Mouse (Mus musculus) hindbrain, postnatal 0 days (tissue): ENCODE measurements around the gene D630036H23Rik. TPM values are rescaled to one million over a fixed set of nuclear protein-coding genes. Genes with fewer than 3 reads are reported as not detected.

Experiments
- ATAC-seq: fragments of 200-750 bp; cut with Nextera tagmentation; 2 replicates; pipeline ENCODE4 v1.8.0; 2017; ENCODE audit warnings: mild to moderate bottlenecking, moderate TSS enrichment, moderate library complexity
- DNase-seq: peaks from one replicate; pipeline ENCODE4 v3.0.0-alpha.2; 2015; ENCODE audit warnings: low spot score
- H3K27ac ChIP-seq: fragments of 300-500 bp; sonication (generic); 2 replicates; pipeline ENCODE4 v1.5.1; 2014; ENCODE audit warnings: mild to moderate bottlenecking
- H3K27me3 ChIP-seq: fragments of 300-500 bp; sonication (generic); 2 replicates; pipeline ENCODE4 v1.6.1; 2014; ENCODE audit warnings: low read length, mixed read lengths; ENCODE audit not compliant: insufficient read depth
- H3K36me3 ChIP-seq: fragments of 300-500 bp; sonication (generic); 2 replicates; pipeline ENCODE4 v1.6.1; 2014; ENCODE audit warnings: low read length, mixed read lengths; ENCODE audit not compliant: insufficient read depth
- H3K4me1 ChIP-seq: fragments of 300-500 bp; sonication (generic); 2 replicates; pipeline ENCODE4 v1.6.1; 2014; ENCODE audit warnings: antibody characterized with exemption, low read length, mixed read lengths; ENCODE audit not compliant: insufficient read depth
- H3K4me2 ChIP-seq: fragments of 300-500 bp; sonication (generic); 2 replicates; pipeline ENCODE4 v1.6.1; 2014; ENCODE audit warnings: low read depth, mild to moderate bottlenecking, low read length, moderate library complexity, mixed read lengths
- H3K4me3 ChIP-seq: fragments of 300-500 bp; sonication (generic); 2 replicates; pipeline ENCODE4 v1.5.1; 2014; ENCODE audit warnings: low read length
- H3K9ac ChIP-seq: fragments of 300-500 bp; sonication (generic); replicated peaks from 2 replicates; pipeline ENCODE4 v1.6.1; 2014; ENCODE audit warnings: mild to moderate bottlenecking, low read length, moderate library complexity, mixed read lengths
- H3K9me3 ChIP-seq: fragments of 300-500 bp; sonication (generic); 2 replicates; pipeline ENCODE4 v1.6.1; 2016; ENCODE audit warnings: low read length, mixed read lengths
- CTCF ChIP-seq: IDR thresholded peaks from 2 replicates; pipeline ENCODE4 v1.5.1; 2016; ENCODE audit warnings: antibody characterized with exemption, control low read depth, low read depth
- WGBS: fragments of 180-500 bp; shearing (Covaris S2); extraction: QIAGEN DNeasy Blood & Tissue Kit; methylation state at CpG from one replicate; pipeline ENCODE4 v1.1.7; 2014; 5-methylcytosine and 5-hydroxymethylcytosine counted together
- polyA plus RNA-seq: library from polyadenylated mRNA; unstranded; fragments of >200 nt; fragmentation: Nextera tagmentation; extraction: Ambion mirVana; gene quantifications from 2 replicates; pipeline ENCODE4 v1.2.1, GENCODE M21; 2015
- total RNA-seq: library from RNA; depleted of rRNA; stranded (reverse); fragments of >200 nt; gene quantifications from 2 replicates; pipeline ENCODE4 v1.2.3, GENCODE M21; 2014; rRNA removed

The D630036H23Rik gene
- total RNA-seq: 1.8 and 5.2 TPM in 2 replicates
- 2.7 and 2.9 TPM in 2 replicates for polyA plus RNA-seq

DNA sequence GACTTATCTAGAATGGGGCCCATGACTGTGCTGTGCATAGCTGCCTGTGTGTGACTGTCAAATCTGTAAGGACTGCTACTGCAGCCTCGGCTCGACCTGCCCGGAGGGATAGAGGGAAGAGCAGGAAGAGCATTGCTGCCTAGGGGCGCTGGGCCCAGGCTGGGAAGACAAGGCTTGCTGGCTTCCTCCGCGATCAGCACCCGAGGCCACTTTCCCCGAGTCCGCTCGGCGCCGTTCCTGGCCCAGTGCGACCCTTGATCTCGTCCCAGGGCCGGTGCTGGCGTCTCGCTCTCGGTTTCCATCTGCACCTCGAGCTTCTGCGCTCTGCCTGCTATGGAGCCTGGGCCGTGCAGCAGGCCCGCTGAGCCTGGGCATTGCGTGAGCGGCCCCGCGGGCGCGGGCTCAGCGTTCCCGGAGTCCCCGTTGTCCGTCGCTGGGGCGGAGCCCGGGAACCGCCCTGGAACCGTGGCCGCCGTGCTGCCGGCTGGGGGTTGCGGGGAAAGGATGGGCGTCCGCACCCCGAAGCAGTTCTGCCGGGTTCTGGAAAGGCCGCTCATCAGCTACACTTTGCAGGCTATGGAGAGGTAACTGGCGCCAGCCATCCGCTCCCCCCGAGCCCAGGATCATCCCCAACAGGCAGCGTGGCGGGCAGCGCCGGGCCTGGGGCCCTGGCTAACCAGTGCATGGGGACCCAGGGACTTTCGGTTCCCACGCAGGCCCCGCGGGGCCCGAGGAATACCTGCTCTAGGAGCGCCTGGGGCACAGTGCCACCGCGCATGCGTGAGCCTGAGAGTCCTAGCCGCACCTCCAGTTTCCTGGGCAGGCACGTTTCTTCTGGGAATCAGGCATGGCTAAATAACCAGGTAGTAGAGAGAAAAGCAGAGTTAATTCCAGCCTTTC lies at the start of gene D630036H23Rik, which contains the start of gene Ispd:
Gene D630036H23Rik, minus strand, starts transcription at position 741 of the 900 bp plus-strand sequence.
Gene Ispd, plus strand, starts transcription at position 10 of the 900 bp plus-strand sequence.
- Histone ChIP-seq H3K27me3 (no peaks in the 10 kb centered on the region), H3K4me1 (peaks cover 10% of the 10 kb centered on the region; the same call in 1 of the 2 replicates), H3K27ac (peak within 1 kb of the TSS; percentile 99), H3K36me3 (no peaks in the 10 kb centered on the region), H3K9me3 (no peaks in the 10 kb centered on the region), H3K4me2 (peak within 1 kb of the TSS; percentile 83), H3K4me3 (peak within 1 kb of the TSS; percentile 59), H3K9ac (peak within 1 kb of the TSS; percentile 97)
- under 1% methylated on average over 64 of the region's 64 CpGs for WGBS
- DNase-seq (peak; percentile 91), ATAC-seq (peak; percentile 95)
- TF ChIP-seq CTCF: peak; percentile 37; the same call in 1 of the 2 replicates

DNA sequence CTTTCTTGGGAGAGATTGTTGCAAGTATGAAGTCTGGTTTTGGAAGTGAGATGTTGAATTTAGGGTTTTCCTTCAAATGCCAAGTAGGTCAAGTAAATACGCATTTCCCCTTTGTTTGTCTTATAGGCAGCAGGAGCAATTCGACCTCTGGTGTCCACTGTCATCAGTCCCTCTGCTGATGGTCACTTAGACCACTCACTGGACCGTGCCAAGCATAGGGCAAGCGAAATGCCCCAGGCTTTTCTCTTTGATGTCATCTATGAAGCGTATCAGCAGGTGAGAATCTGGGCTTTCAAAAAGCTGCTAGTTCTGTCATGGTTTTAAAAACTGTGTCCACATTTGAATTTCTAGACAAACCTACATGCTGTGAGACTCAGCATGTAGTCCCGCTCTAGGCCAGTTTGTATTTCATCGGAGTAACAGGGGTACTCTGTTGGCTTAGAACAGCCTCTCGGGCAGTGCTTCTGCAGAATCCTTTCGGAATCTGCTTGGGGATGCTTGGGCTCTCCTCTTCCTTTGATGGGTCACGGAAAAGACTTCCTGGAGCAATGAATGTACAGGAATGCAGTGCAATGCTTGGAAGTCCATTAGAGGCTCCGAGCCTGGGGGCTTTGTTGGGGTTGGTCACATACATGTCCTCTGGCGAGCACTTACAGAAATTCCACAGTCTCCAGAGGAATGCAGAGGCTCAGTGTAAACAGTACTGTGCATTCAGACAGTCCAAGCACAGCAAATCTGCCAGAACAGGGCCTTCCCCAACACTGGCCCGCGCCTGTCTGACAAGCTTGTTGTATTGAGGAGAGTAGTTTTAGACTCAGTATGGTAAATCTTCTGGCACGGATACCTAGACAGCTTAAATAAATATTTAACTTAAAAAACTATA lies 44.4 kb upstream of the D630036H23Rik start:
- no peak overlapping the region for H3K27ac ChIP-seq
- TF ChIP-seq CTCF: no peak
- peak; percentile 3 for DNase-seq
- no peaks in the 10 kb centered on the region for H3K27me3 ChIP-seq
- no peaks in the 10 kb centered on the region for H3K9me3 ChIP-seq
- no peak overlapping the region for H3K4me2 ChIP-seq
- H3K4me3 ChIP-seq: no peak overlapping the region
- peak; percentile 51 for ATAC-seq
- H3K9ac ChIP-seq: no peak overlapping the region
- H3K36me3 ChIP-seq: no peaks in the 10 kb centered on the region
- H3K4me1 ChIP-seq: no peaks in the 10 kb centered on the region
- WGBS: 52% methylated on average over 15 of the region's 15 CpGs

DNA sequence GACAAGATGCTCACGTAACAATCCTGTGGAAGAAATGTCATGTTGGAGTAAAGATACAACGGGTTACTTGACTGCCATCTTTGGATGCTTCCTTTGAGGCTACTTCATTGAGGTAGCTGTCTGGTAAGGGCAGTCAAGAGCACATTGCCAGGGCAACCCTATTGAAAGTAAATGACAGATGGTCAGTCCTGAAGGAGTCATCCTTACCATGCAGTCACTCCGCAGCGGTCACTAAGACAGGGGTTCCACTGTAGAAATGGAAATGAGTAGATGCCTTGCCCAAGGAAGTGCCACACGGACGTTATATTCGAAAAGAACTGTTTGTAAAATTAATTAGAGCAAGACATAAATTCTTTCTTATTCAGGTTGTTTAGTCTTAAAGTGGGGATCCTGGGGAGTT lies 43.3 kb upstream of the D630036H23Rik start:
- no peaks in the 10 kb centered on the region for H3K27me3 ChIP-seq
- no peak for DNase-seq
- no peaks in the 10 kb centered on the region for H3K9me3 ChIP-seq
- H3K4me1 ChIP-seq: no peaks in the 10 kb centered on the region
- ATAC-seq: no peak
- no peaks in the 10 kb centered on the region for H3K36me3 ChIP-seq
- H3K4me3 ChIP-seq: no peak overlapping the region
- H3K4me2 ChIP-seq: no peak overlapping the region
- H3K9ac ChIP-seq: no peak overlapping the region
- WGBS: 61% methylated on average over 7 of the region's 7 CpGs
- TF ChIP-seq CTCF: no peak
- H3K27ac ChIP-seq: no peak overlapping the region

DNA sequence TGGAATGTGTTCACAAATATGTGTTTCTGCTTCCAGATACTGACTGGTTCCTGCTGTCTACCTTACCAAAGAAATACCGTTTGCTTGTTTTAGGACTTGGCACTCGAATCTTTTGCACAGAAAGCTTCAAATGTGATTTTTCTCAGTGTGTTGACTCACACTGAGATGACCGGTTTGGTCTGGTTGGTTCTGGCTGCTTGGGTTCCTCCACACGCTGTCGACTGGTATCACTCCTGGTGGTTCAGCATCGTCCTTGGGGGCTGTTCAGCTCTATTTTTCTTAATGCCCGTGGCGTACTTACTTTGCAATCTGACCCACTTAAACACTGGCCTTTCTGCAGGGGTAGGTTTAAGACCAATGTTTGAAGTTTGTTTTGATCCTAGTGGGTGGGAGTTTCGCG lies 41.7 kb upstream of the D630036H23Rik start:
- no peak overlapping the region for H3K9ac ChIP-seq

DNA sequence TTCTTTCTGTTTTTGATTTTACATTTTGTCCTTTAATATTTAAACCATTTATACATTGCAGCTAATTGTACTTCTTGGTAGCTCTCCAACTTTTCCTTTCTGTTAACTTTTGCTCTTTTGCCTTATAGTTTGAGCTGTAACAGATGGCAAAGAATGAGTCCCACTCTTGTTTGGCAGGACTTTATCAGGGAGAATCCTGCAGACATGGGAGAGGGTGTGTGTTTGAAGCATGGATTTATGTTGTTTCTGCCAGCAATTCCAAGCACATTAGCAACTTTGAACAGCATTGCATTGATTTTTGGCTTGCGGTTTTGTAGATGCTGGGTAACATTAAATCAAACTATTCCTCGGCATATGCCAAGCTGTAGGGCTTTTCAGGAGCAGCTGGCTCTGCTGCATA lies 13.1 kb upstream of the D630036H23Rik start:
- Histone ChIP-seq H3K9ac (no peak overlapping the region), H3K4me2 (no peak overlapping the region), H3K36me3 (no peaks in the 10 kb centered on the region), H3K27me3 (no peaks in the 10 kb centered on the region), H3K27ac (no peak overlapping the region), H3K4me3 (no peak overlapping the region), H3K9me3 (peaks cover 10% of the 10 kb centered on the region; the same call in 1 of the 2 replicates), H3K4me1 (no peaks in the 10 kb centered on the region)
- no peak for TF ChIP-seq CTCF
- WGBS: 64% methylated on average over 2 of the region's 2 CpGs
- DNase-seq: peak; percentile 7
- ATAC-seq: no peak

More for the DNA sequence above, 41.7 kb upstream of the D630036H23Rik start:
- TF ChIP-seq CTCF: no peak
- Histone ChIP-seq H3K4me3 (no peak overlapping the region), H3K4me1 (no peaks in the 10 kb centered on the region), H3K9me3 (no peaks in the 10 kb centered on the region), H3K4me2 (no peak overlapping the region), H3K36me3 (no peaks in the 10 kb centered on the region), H3K27ac (no peak overlapping the region), H3K27me3 (no peaks in the 10 kb centered on the region)
- DNase-seq (no peak), ATAC-seq (no peak)
- WGBS: 79% methylated on average over 10 of the region's 10 CpGs

DNA sequence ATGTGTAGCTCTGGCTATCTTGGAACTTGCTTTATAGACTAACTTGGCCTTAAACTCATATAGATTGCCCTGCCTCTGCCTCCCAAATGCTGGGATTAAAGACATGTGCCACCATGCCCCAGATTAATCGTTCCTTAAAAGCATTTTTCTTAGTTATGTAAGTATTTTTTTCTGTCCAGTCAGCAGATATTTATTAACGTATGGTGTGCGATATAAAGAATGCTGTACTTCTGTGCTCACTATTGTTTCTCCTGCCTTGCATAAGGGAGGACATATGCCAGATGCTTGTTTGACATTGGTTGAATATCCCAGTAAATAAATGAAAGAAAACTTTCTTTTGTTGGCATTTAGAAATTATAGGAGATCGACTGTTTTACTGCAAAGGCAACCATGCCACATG lies 5.0 kb upstream of the D630036H23Rik start:
- no peak for TF ChIP-seq CTCF
- Histone ChIP-seq H3K4me1 (0 out of 2 replicates have a peak, but pooled peaks cover 3% of the 10 kb centered on the region), H3K9ac (no peak overlapping the region), H3K4me3 (no peak overlapping the region), H3K4me2 (no peak overlapping the region), H3K9me3 (0 out of 2 replicates have a peak, but pooled peaks cover 2% of the 10 kb centered on the region), H3K27ac (no peak overlapping the region), H3K27me3 (no peaks in the 10 kb centered on the region), H3K36me3 (no peaks in the 10 kb centered on the region)
- no peak for ATAC-seq
- no peak for DNase-seq
- 94% methylated on average over 4 of the region's 4 CpGs for WGBS
